Mouse (Mus musculus) lung, adult 2 months (tissue): ENCODE data around the gene Cend1.
"Not testable (repeated sequence)": the region's sequence is repeated elsewhere in the genome, so short reads cannot be mapped to it uniquely, and the experiment has no call there.

Experiments used
- CTCF ChIP-seq: fragments of 200-500 bp; IDR thresholded peaks from 2 replicates; pipeline ENCODE4 v1.5.1; 2011; ENCODE audit warnings: mild to moderate bottlenecking, low read length, control low read depth; ENCODE audit not compliant: insufficient read depth
- POLR2A ChIP-seq: fragments of 200-500 bp; IDR thresholded peaks from 2 replicates; pipeline ENCODE4 v1.6.1; 2011; ENCODE audit warnings: low read depth, mild to moderate bottlenecking, control low read depth, low read length, borderline replicate concordance; ENCODE audit errors: extremely low read depth

DNA sequence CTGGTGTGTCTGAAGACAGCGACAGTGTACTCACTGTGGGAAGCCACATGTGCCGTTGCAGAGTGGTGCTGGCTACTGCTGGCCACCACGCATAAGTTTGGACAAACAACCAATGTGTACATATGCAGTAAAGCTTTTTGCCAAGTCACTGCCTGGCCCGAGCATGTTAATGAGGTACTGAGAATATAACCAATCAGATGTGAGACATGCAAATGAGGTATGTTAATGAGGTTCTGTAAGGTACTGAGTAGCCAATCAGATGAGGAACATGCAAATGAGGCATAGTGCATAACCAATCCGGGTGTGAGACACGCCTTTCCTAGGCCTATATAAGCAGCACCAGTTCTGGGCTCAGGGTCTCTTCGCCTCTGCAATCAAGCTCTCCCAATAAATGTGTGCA is 21.6 kb downstream of the Cend1 start:
- not testable (repeated sequence) for TF ChIP-seq POLR2A, CTCF
